Mouse (Mus musculus) cortical plate, adult 2 months (tissue): Measurements from ENCODE around the gene Agtr1b. TPM values are rescaled to one million over a fixed set of nuclear protein-coding genes. Genes with fewer than 3 reads are reported as not detected.

ENCODE experiments used
- H3K27ac ChIP-seq: fragments of 200-500 bp; 2 replicates; pipeline ENCODE4 v1.5.1; 2012; ENCODE audit warnings: low read length, control low read depth, inconsistent platforms; ENCODE audit not compliant: insufficient read depth
- H3K4me1 ChIP-seq: fragments of 200-500 bp; 2 replicates; pipeline ENCODE4 v1.6.1; 2011; ENCODE audit warnings: low read length; ENCODE audit not compliant: control insufficient read depth, insufficient read depth
- H3K4me3 ChIP-seq: fragments of 200-500 bp; 2 replicates; pipeline ENCODE4 v1.5.1; 2011; ENCODE audit warnings: mild to moderate bottlenecking, low read length, control low read depth; ENCODE audit not compliant: insufficient read depth
- CTCF ChIP-seq: fragments of 200-500 bp; IDR thresholded peaks from 2 replicates; pipeline ENCODE4 v1.5.1; 2011; ENCODE audit warnings: mild to moderate bottlenecking, control low read depth, low read length; ENCODE audit not compliant: insufficient read depth; ENCODE audit errors: extremely low read depth
- POLR2A ChIP-seq: fragments of 200-500 bp; IDR thresholded peaks from 2 replicates; pipeline ENCODE4 v1.6.1; 2011; ENCODE audit warnings: mild to moderate bottlenecking, low read length, control low read depth; ENCODE audit not compliant: insufficient read depth; ENCODE audit errors: extremely low read depth
- polyA plus RNA-seq: library from polyadenylated mRNA; depleted of rRNA; stranded (reverse); fragments of >200 nt; gene quantifications from 2 replicates; pipeline ENCODE4 v1.2.3, GENCODE M21; 2012; rRNA removed

Gene Agtr1b
- polyA plus RNA-seq, 1 experiment: 0.15 TPM

GRCm38 (mm10) chr3:20294542-20295348 is 72.2 kb downstream of the Agtr1b start:
- no peak overlapping the region for H3K27ac ChIP-seq
- TF ChIP-seq POLR2A (no peak), CTCF (no peak)
- no peaks in the 10 kb centered on the region for H3K4me1 ChIP-seq
- no peak overlapping the region for H3K4me3 ChIP-seq

- Histone ChIP-seq H3K4me3 (no peak overlapping the region), H3K4me1 (no peaks in the 10 kb centered on the region), H3K27ac (no peak overlapping the region)
- no peak for TF ChIP-seq POLR2A
- TF ChIP-seq CTCF: no peak
Measured at GRCm38 (mm10) chr3:20291370-20291769, 75.6 kb downstream of the Agtr1b start.

GRCm38 (mm10) chr3:20288761-20289160 is 78.2 kb downstream of the Agtr1b start:
- Histone ChIP-seq H3K27ac (no peak overlapping the region), H3K4me1 (no peaks in the 10 kb centered on the region), H3K4me3 (no peak overlapping the region)
- TF ChIP-seq CTCF (no peak), POLR2A (no peak)

- TF ChIP-seq POLR2A: no peak
- no peak for TF ChIP-seq CTCF
- no peak overlapping the region for H3K27ac ChIP-seq
- no peak overlapping the region for H3K4me3 ChIP-seq
- no peaks in the 10 kb centered on the region for H3K4me1 ChIP-seq
Measured at GRCm38 (mm10) chr3:20281796-20282195, 85.2 kb downstream of the Agtr1b start.

GRCm38 (mm10) chr3:20275633-20276032 is 91.3 kb downstream of the Agtr1b start, which contains the start of gene Cpb1:
Gene Cpb1 (minus strand): TSS chr3:20275733.
- no peak for TF ChIP-seq POLR2A
- no peak for TF ChIP-seq CTCF
- no peak within 1 kb of the TSS for H3K4me3 ChIP-seq
- no peaks in the 10 kb centered on the region for H3K4me1 ChIP-seq
- H3K27ac ChIP-seq: no peak within 1 kb of the TSS

Other genes with a start within 250 kb of the Agtr1b start
- 37.0 and 38.3 TPM in 2 replicates for gene Gyg, start 211.9 kb downstream of the Agtr1b start, polyA plus RNA-seq
- 0.10 and 0.19 TPM in 2 replicates for gene Cpa3, start 125.0 kb downstream of the Agtr1b start, polyA plus RNA-seq
- gene Cpb1, start 91.4 kb downstream of the Agtr1b start, polyA plus RNA-seq: 0.04 TPM in 1 of 2 replicates, not detected in the other